ENCODE assay signal across 16 mouse cellular contexts in genomic region chr4:95360336-95360967, GRCm38 (mm10).
DNase-seq lines count a peak whose midpoint lies in the region; ATAC-seq and TF ChIP-seq lines count a peak whose summit lies in the region.
"Had no signal": no experiment of that assay in that cellular context is flagged by ENCODE, and none has a peak within 500 bp of the region (broad histone marks: within the 10 kb centered on the region; RNA-seq: fewer than 3 reads in every experiment).

No protein-coding gene starts in this region.

- no peaks in the 10 kb centered on the region for H3K27me3 ChIP-seq in lung, postnatal 0 days (replicated peaks; ENCODE audit: insufficient read depth, low read length)
- no peaks in the 10 kb centered on the region for H3K27me3 ChIP-seq in stomach, embryonic 14.5 days (ENCODE audit: control insufficient read depth, insufficient read depth, low read length)
- H3K27me3 ChIP-seq in cerebellum, adult 2 months (ENCODE audit: control insufficient read depth, insufficient read depth, low read length): no peaks in the 10 kb centered on the region
- H3K27me3 ChIP-seq: forebrain, embryonic 13.5 days; heart, embryonic 13.5 days; liver, embryonic 13.5 days had no signal

- TF ChIP-seq CTCF in lung, postnatal 0 days (IDR thresholded peaks at IDR 0.05): no peak
- no peak for TF ChIP-seq CTCF in cerebellum, adult 2 months (IDR thresholded peaks at IDR 0.05; ENCODE audit: borderline replicate concordance, insufficient read depth, low read depth, low read length)

- no peaks in the 10 kb centered on the region for H3K36me3 ChIP-seq in lung, postnatal 0 days (ENCODE audit: insufficient read depth, low read length)
- no peaks in the 10 kb centered on the region for H3K36me3 ChIP-seq in stomach, embryonic 14.5 days (ENCODE audit: control insufficient read depth, insufficient read depth, low read length)
- H3K36me3 ChIP-seq: heart, embryonic 13.5 days; liver, embryonic 13.5 days had no signal

- DNase-seq in heart, adult 11 months: peak; percentile 50
- DNase-seq in heart, adult 18-20 months: no peak
- peak; percentile 43 for DNase-seq in lung, postnatal 0 days (ENCODE audit: low spot score)
- no peak for DNase-seq in lung, adult 18-20 months
- DNase-seq in ZHBTc4 (ENCODE audit: low read depth, low spot score): peak; percentile 30
- no peak for DNase-seq in cerebellum, adult 2 months
- DNase-seq in embryo, embryonic 9.5 days (ENCODE audit: extremely low spot score): no peak
- DNase-seq: cerebellum, postnatal 14 days; gastrocnemius, postnatal 36 days; liver, embryonic 13.5 days; thymus, postnatal 14 days had no signal

- no peaks in the 10 kb centered on the region for H3K4me1 ChIP-seq in lung, postnatal 0 days (ENCODE audit: insufficient read depth, low read depth, low read length)
- peaks cover 7% of the 10 kb centered on the region; the same call in 1 of the 2 replicates for H3K4me1 ChIP-seq in stomach, embryonic 14.5 days (ENCODE audit: control insufficient read depth, insufficient read depth, low read length)
- no peaks in the 10 kb centered on the region for H3K4me1 ChIP-seq in cerebellum, adult 2 months (ENCODE audit: control insufficient read depth, insufficient read depth, low read length)
- H3K4me1 ChIP-seq: heart, embryonic 13.5 days; liver, embryonic 13.5 days had no signal

- no peak overlapping the region for H3K4me3 ChIP-seq in lung, postnatal 0 days (ENCODE audit: low read depth, low read length)
- no peak overlapping the region for H3K4me3 ChIP-seq in stomach, embryonic 14.5 days (ENCODE audit: low read depth, low read length)
- no peak overlapping the region for H3K4me3 ChIP-seq in cerebellum, adult 2 months (replicated peaks; ENCODE audit: insufficient read depth, low read depth, low read length)
- H3K4me3 ChIP-seq: forebrain, embryonic 13.5 days; heart, embryonic 13.5 days; liver, embryonic 13.5 days had no signal

- WGBS in lung, postnatal 0 days: 46% methylated on average over 3 of the region's 3 CpGs
- 51% methylated on average over 3 of the region's 3 CpGs for WGBS in stomach, embryonic 14.5 days
- 59% methylated on average over 3 of the region's 3 CpGs for WGBS in cerebellum, adult 2 months

- TF ChIP-seq EP300 in lung, postnatal 0 days (IDR thresholded peaks at IDR 0.05): 0 out of 2 replicates have a peak, but pooled peaks have one; percentile 14

- H3K9ac ChIP-seq in lung, postnatal 0 days (replicated peaks; ENCODE audit: low read depth): no peak overlapping the region
- H3K9ac ChIP-seq in stomach, embryonic 14.5 days (replicated peaks; ENCODE audit: low read depth, low read length): no peak overlapping the region
- H3K9ac ChIP-seq: forebrain, embryonic 13.5 days; heart, embryonic 13.5 days; hindbrain, embryonic 14.5 days; liver, embryonic 13.5 days had no signal

- peak overlapping the region; percentile 12; the same call in 1 of the 2 replicates for H3K27ac ChIP-seq in lung, postnatal 0 days (ENCODE audit: low read length)
- H3K27ac ChIP-seq in stomach, embryonic 14.5 days (ENCODE audit: low read length): peak overlapping the region; percentile 48; the same call in 1 of the 2 replicates
- H3K27ac ChIP-seq in cerebellum, adult 2 months (ENCODE audit: insufficient read depth, low read length): no peak overlapping the region
- H3K27ac ChIP-seq: forebrain, embryonic 13.5 days; heart, embryonic 13.5 days; hindbrain, embryonic 14.5 days; liver, embryonic 13.5 days had no signal

- no peak overlapping the region for H3K4me2 ChIP-seq in lung, postnatal 0 days (replicated peaks; ENCODE audit: low read depth, low read length)
- H3K4me2 ChIP-seq in stomach, embryonic 14.5 days (replicated peaks; ENCODE audit: low read depth, low read length): no peak overlapping the region
- H3K4me2 ChIP-seq: forebrain, embryonic 13.5 days; heart, embryonic 13.5 days; hindbrain, embryonic 14.5 days; liver, embryonic 13.5 days had no signal

- ATAC-seq in lung, postnatal 0 days: peak; percentile 80
- ATAC-seq in stomach, embryonic 14.5 days (ENCODE audit: insufficient number of reproducible peaks, insufficient read depth, low FRiP score, low read depth): no peak
- ATAC-seq: forebrain, embryonic 13.5 days; intestine, postnatal 0 days had no signal

- H3K9me3 ChIP-seq in lung, postnatal 0 days (ENCODE audit: low read length): no peaks in the 10 kb centered on the region
- H3K9me3 ChIP-seq in stomach, embryonic 14.5 days (ENCODE audit: control insufficient read depth, low read depth, low read length): no peaks in the 10 kb centered on the region
- H3K9me3 ChIP-seq: forebrain, embryonic 13.5 days; heart, embryonic 13.5 days; liver, embryonic 13.5 days had no signal

- TF ChIP-seq POLR2A in cerebellum, adult 2 months (IDR thresholded peaks at IDR 0.05; ENCODE audit: borderline replicate concordance, insufficient read depth, low read length): no peak

Comparison
In these comparisons a context has a peak if more than half of its experiments do, and no peak if none do; other contexts are left out.
1. DNase-seq: peak in heart, adult 11 months (single experiment), lung, postnatal 0 days (single experiment) and ZHBTc4 (single experiment); none in heart, adult 18-20 months (0 of 2), lung, adult 18-20 months (0 of 2), cerebellum, adult 2 months (0 of 2) and embryo, embryonic 9.5 days (single experiment).